Mouse (Mus musculus) MEL (cell line): ENCODE data around the gene Slc16a8. TPM values are rescaled to one million over a fixed set of nuclear protein-coding genes. Genes with fewer than 3 reads are reported as not detected.

Experiments used
- DNase-seq: peaks from one replicate; pipeline ENCODE4 v3.0.0; 2011; ENCODE audit warnings: low read depth, low spot score
- H3K27ac ChIP-seq: 2 replicates; pipeline ENCODE4 v1.5.1; 2012; ENCODE audit warnings: low read depth, mild to moderate bottlenecking, control low read depth, low read length, moderate library complexity; ENCODE audit not compliant: control insufficient read depth
- H3K27me3 ChIP-seq, 2 experiments: fragments of 150-350 bp in 1 of 2; sonication (generic) in 1 of 2; 2 replicates each; pipeline ENCODE4 v1.6.1; 2012; ENCODE audit warnings: low read length in 2 of 2, mild to moderate bottlenecking in 2 of 2, improper control_type of control experiment in 1 of 2, moderate library complexity in 1 of 2; ENCODE audit not compliant: insufficient read depth in 2 of 2, control insufficient read depth in 1 of 2
- H3K36me3 ChIP-seq, 2 experiments: 2 replicates each; pipeline ENCODE4 v1.6.1; 2012 to 2014; ENCODE audit warnings: low read length in 2 of 2, improper control_type of control experiment in 1 of 2, inconsistent platforms in 1 of 2, mild to moderate bottlenecking in 1 of 2; ENCODE audit not compliant: insufficient read depth in 2 of 2, control insufficient read depth in 1 of 2
- H3K4me1 ChIP-seq, 2 experiments: fragments of 150-350 bp in 1 of 2; sonication (generic) in 1 of 2; 2 replicates each; pipeline ENCODE4 v1.6.1; 2012; ENCODE audit warnings: low read length in 2 of 2, improper control_type of control experiment in 1 of 2, mild to moderate bottlenecking in 1 of 2; ENCODE audit not compliant: insufficient read depth in 2 of 2, control insufficient read depth in 1 of 2
- H3K4me3 ChIP-seq, 2 experiments: fragments of 150-350 bp in 1 of 2; sonication (generic) in 1 of 2; 2 replicates each; pipeline ENCODE4 v1.5.1; 2012; ENCODE audit warnings: low read depth in 2 of 2, low read length in 2 of 2, mild to moderate bottlenecking in 2 of 2, moderate library complexity in 2 of 2, control low read depth in 1 of 2, improper control_type of control experiment in 1 of 2; ENCODE audit not compliant: control insufficient read depth in 1 of 2, insufficient read depth in 1 of 2
- H3K79me2 ChIP-seq: 2 replicates; pipeline ENCODE4 v1.6.1; 2012; ENCODE audit warnings: mild to moderate bottlenecking, low read length, moderate library complexity; ENCODE audit not compliant: control insufficient read depth, poor library complexity, insufficient read depth
- H3K9ac ChIP-seq: 2 replicates; pipeline ENCODE4 v1.6.1; 2012; ENCODE audit warnings: low read depth, mild to moderate bottlenecking, control low read depth, low read length, moderate library complexity; ENCODE audit not compliant: control insufficient read depth, poor library complexity, severe bottlenecking
- H3K9me3 ChIP-seq: fragments of 150-350 bp; sonication (generic); replicated peaks from 2 replicates; pipeline ENCODE4 v1.6.1; 2012; ENCODE audit warnings: mild to moderate bottlenecking, low read length, improper control_type of control experiment, moderate library complexity; ENCODE audit not compliant: insufficient read depth
- BHLHE40 ChIP-seq: IDR thresholded peaks from 2 replicates; pipeline ENCODE4 v1.6.1; 2012; ENCODE audit warnings: low read depth, mild to moderate bottlenecking, inconsistent platforms, low read length, improper control_type of control experiment, borderline replicate concordance
- CHD1 ChIP-seq: IDR thresholded peaks from 2 replicates; pipeline ENCODE4 v1.6.1; 2012; ENCODE audit warnings: low read depth, mild to moderate bottlenecking, inconsistent platforms, low read length, improper control_type of control experiment
- E2F4 ChIP-seq: IDR thresholded peaks from 2 replicates; pipeline ENCODE4 v1.6.1; 2011; ENCODE audit warnings: low read depth, low read length, improper control_type of control experiment, borderline replicate concordance
- GABPA ChIP-seq: IDR thresholded peaks from 2 replicates; pipeline ENCODE4 v1.6.1; 2012; ENCODE audit warnings: low read depth, mild to moderate bottlenecking, inconsistent platforms, low read length, improper control_type of control experiment, moderate library complexity
- HCFC1 ChIP-seq: IDR thresholded peaks from 2 replicates; pipeline ENCODE4 v1.6.1; 2012; ENCODE audit warnings: low read depth, mild to moderate bottlenecking, inconsistent platforms, low read length, improper control_type of control experiment, moderate library complexity
- JUND ChIP-seq: IDR thresholded peaks from 2 replicates; pipeline ENCODE4 v1.6.1; 2011; ENCODE audit warnings: low read depth, mild to moderate bottlenecking, improper control_type of control experiment, low read length
- MAZ ChIP-seq: IDR thresholded peaks from 2 replicates; pipeline ENCODE4 v1.6.1; 2012; ENCODE audit warnings: low read depth, mild to moderate bottlenecking, inconsistent platforms, low read length, improper control_type of control experiment
- MYB ChIP-seq: IDR thresholded peaks from 2 replicates; pipeline ENCODE4 v1.6.1; 2011; ENCODE audit warnings: mild to moderate bottlenecking, low read depth, low read length, improper control_type of control experiment
- NELFE ChIP-seq: IDR thresholded peaks from 2 replicates; pipeline ENCODE4 v1.6.1; 2011; ENCODE audit warnings: low read depth, low read length, improper control_type of control experiment
- NRF1 ChIP-seq: IDR thresholded peaks from 2 replicates; pipeline ENCODE4 v1.6.1; 2014; ENCODE audit warnings: low read depth, mild to moderate bottlenecking, inconsistent platforms, low read length, improper control_type of control experiment, moderate library complexity; ENCODE audit not compliant: poor library complexity, insufficient read depth, severe bottlenecking
- POLR2A ChIP-seq, 2 experiments: IDR thresholded peaks; 2 replicates each; pipeline ENCODE4 v1.6.1; 2011 to 2012; ENCODE audit warnings: low read length in 2 of 2, mild to moderate bottlenecking in 2 of 2, control low read depth in 1 of 2, improper control_type of control experiment in 1 of 2, low read depth in 1 of 2, moderate library complexity in 1 of 2; ENCODE audit not compliant: control insufficient read depth in 1 of 2, insufficient read depth in 1 of 2, poor library complexity in 1 of 2
- SIN3A ChIP-seq: IDR thresholded peaks from 2 replicates; pipeline ENCODE4 v1.6.1; 2012; ENCODE audit warnings: low read length, improper control_type of control experiment, inconsistent platforms
- SMC3 ChIP-seq: IDR thresholded peaks from 2 replicates; pipeline ENCODE4 v1.6.1; 2011; ENCODE audit warnings: low read depth, low read length, improper control_type of control experiment
- TAL1 ChIP-seq: IDR thresholded peaks from 2 replicates; pipeline ENCODE4 v1.6.1; 2012; ENCODE audit warnings: mild to moderate bottlenecking, inconsistent platforms, low read length, moderate library complexity, mixed read lengths
- TBP ChIP-seq: IDR thresholded peaks from 2 replicates; pipeline ENCODE4 v1.8.0; 2011; ENCODE audit warnings: low read depth, low read length, improper control_type of control experiment
- TCF12 ChIP-seq: IDR thresholded peaks from 2 replicates; pipeline ENCODE4 v1.6.1; 2014; ENCODE audit warnings: low read depth, mild to moderate bottlenecking, inconsistent platforms, low read length, improper control_type of control experiment, moderate library complexity
- USF1 ChIP-seq: IDR thresholded peaks from 2 replicates; pipeline ENCODE4 v1.6.1; 2014; ENCODE audit warnings: low read depth, mild to moderate bottlenecking, inconsistent platforms, low read length, improper control_type of control experiment, moderate library complexity
- USF2 ChIP-seq, 2 experiments: IDR thresholded peaks; 2 replicates each; pipeline ENCODE4 v1.6.1; 2011 to 2012; ENCODE audit warnings: improper control_type of control experiment in 2 of 2, low read length in 2 of 2, borderline replicate concordance in 1 of 2, inconsistent platforms in 1 of 2, low read depth in 1 of 2, mild to moderate bottlenecking in 1 of 2; ENCODE audit not compliant: insufficient read depth in 1 of 2
- ZC3H11A ChIP-seq: IDR thresholded peaks from 2 replicates; pipeline ENCODE4 v1.6.1; 2012; ENCODE audit warnings: low read depth, mild to moderate bottlenecking, inconsistent platforms, low read length, improper control_type of control experiment
- ZNF384 ChIP-seq: IDR thresholded peaks from 2 replicates; pipeline ENCODE4 v1.6.1; 2012; ENCODE audit warnings: low read depth, mild to moderate bottlenecking, inconsistent platforms, low read length, improper control_type of control experiment
- polyA plus RNA-seq, 2 experiments: library from polyadenylated mRNA; stranded (reverse) in 1 of 2; unstranded in 1 of 2; fragments of >175 nt in 1 of 2; fragments of >200 nt in 1 of 2; gene quantifications; 2 replicates each; pipeline versions ENCODE4 v1.2.1 to v1.2.4; 2012; ENCODE audit warnings: low replicate concordance in 2 of 2, low read depth in 1 of 2; ENCODE audit not compliant: insufficient read length in 2 of 2, insufficient read depth in 1 of 2, missing spikeins in 1 of 2
- total RNA-seq: library from RNA; depleted of rRNA; stranded (reverse); fragments of 300-350 nt; gene quantifications from 2 replicates; pipeline ENCODE4 v1.2.3, GENCODE M21; 2012

Slc16a8 gene
- total and polyA plus RNA-seq, 3 experiments: 0.15 to 0.47 TPM; not detected in 1

GRCm38 (mm10) chr15:79262786-79263309 lies 8.3 kb upstream of the Slc16a8 start:
- TF ChIP-seq GABPA (no peak), TCF12 (no peak), BHLHE40 (no peak), NELFE (no peak), TBP (no peak), ZC3H11A (no peak), E2F4 (no peak)
- Histone ChIP-seq H3K27me3 (no peaks in the 10 kb centered on the region), H3K79me2 (no peaks in the 10 kb centered on the region)

GRCm38 (mm10) chr15:79262375-79262774 lies 7.8 kb upstream of the Slc16a8 start:
- Histone ChIP-seq H3K4me3 (no peak overlapping the region), H3K9ac (no peak overlapping the region), H3K27ac (no peak overlapping the region), H3K79me2 (no peaks in the 10 kb centered on the region), H3K36me3 (no peaks in the 10 kb centered on the region), H3K9me3 (no peaks in the 10 kb centered on the region), H3K4me1 (no peaks in the 10 kb centered on the region), H3K27me3 (no peaks in the 10 kb centered on the region)
- no peak for DNase-seq
- TF ChIP-seq USF2 (IDR thresholded peaks at IDR 0.05; ENCODE audit: borderline replicate concordance in 1 of 2, insufficient read depth in 1 of 2, low read depth in 1 of 2, low read length in 2 of 2) (no peak), JUND (no peak), MAZ (no peak), SIN3A (no peak), MYB (no peak), CHD1 (no peak), POLR2A (IDR thresholded peaks at IDR 0.05; ENCODE audit: control insufficient read depth in 1 of 2, insufficient read depth in 1 of 2, low read depth in 1 of 2, low read length in 2 of 2, poor library complexity in 1 of 2) (no peak), HCFC1 (no peak), GABPA (no peak), TAL1 (no peak), BHLHE40 (no peak), ZNF384 (no peak), SMC3 (no peak), ZC3H11A (no peak), NRF1 (no peak), USF1 (no peak)

More at GRCm38 (mm10) chr15:79262786-79263309, 8.3 kb upstream of the Slc16a8 start:
- Histone ChIP-seq H3K36me3 (no peaks in the 10 kb centered on the region), H3K9ac (no peak overlapping the region), H3K9me3 (no peaks in the 10 kb centered on the region), H3K4me1 (no peaks in the 10 kb centered on the region), H3K4me3 (no peak overlapping the region), H3K27ac (no peak overlapping the region)
- no peak for DNase-seq
